Mouse (Mus musculus) hindbrain, embryonic 10.5 days (tissue): Measurements from ENCODE around the gene Gsc. TPM values are rescaled to one million over a fixed set of nuclear protein-coding genes. Genes with fewer than 3 reads are reported as not detected.
A peak's percentile ranks its signal among the peaks of the same experiment; 100 is the strongest.

Source experiments
- DNase-seq: peaks from one replicate; pipeline ENCODE4 v3.0.0-alpha.2; 2017; ENCODE audit warnings: low spot score
- H3K27ac ChIP-seq: fragments of 300-500 bp; sonication (generic); 2 replicates; pipeline ENCODE4 v1.5.1; 2016; ENCODE audit warnings: mild to moderate bottlenecking, moderate library complexity
- H3K27me3 ChIP-seq: fragments of 300-500 bp; sonication (generic); 2 replicates; pipeline ENCODE4 v1.6.1; 2016; ENCODE audit warnings: mild to moderate bottlenecking; ENCODE audit not compliant: poor library complexity, insufficient read depth, severe bottlenecking
- H3K36me3 ChIP-seq: fragments of 300-500 bp; sonication (generic); 2 replicates; pipeline ENCODE4 v1.6.1; 2016; ENCODE audit warnings: mild to moderate bottlenecking, moderate library complexity
- H3K4me1 ChIP-seq: fragments of 300-500 bp; sonication (generic); replicated peaks from 2 replicates; pipeline ENCODE4 v1.6.1; 2016; ENCODE audit warnings: mild to moderate bottlenecking
- H3K4me3 ChIP-seq: fragments of 300-500 bp; sonication (generic); 2 replicates; pipeline ENCODE4 v1.5.1; 2016; ENCODE audit warnings: mild to moderate bottlenecking, moderate library complexity
- H3K9me3 ChIP-seq: fragments of 300-500 bp; sonication (generic); 2 replicates; pipeline ENCODE4 v1.6.1; 2016; ENCODE audit warnings: mild to moderate bottlenecking, moderate library complexity
- WGBS: fragments of 180-500 bp; shearing (Covaris S2); methylation state at CpG from one replicate; pipeline ENCODE4 v1.1.7; 2016; 5-methylcytosine and 5-hydroxymethylcytosine counted together
- polyA plus RNA-seq: library from polyadenylated mRNA; unstranded; fragments of >200 nt; fragmentation: Nextera tagmentation; extraction: Ambion mirVana; gene quantifications from 2 replicates; pipeline ENCODE4 v1.2.1, GENCODE M21; 2016

Gene Gsc
- polyA plus RNA-seq, result 0.55 and 0.76 TPM in 2 replicates

- Histone ChIP-seq H3K9me3 (no peaks in the 10 kb centered on the region), H3K4me1 (peaks cover 65% of the 10 kb centered on the region), H3K36me3 (no peaks in the 10 kb centered on the region), H3K27me3 (peaks cover 100% of the 10 kb centered on the region), H3K27ac (peak within 1 kb of the TSS; percentile 72), H3K4me3 (peak within 1 kb of the TSS; percentile 60)
- peak; percentile 76 for DNase-seq
- whole genome bisulfite sequencing, result under 1% methylated on average over 97 of the region's 97 CpGs
Measured at GRCm38 (mm10) chr12:104472601-104473424, at the start of gene Gsc. TSS of gene Gsc (minus strand) at chr12:104473330.

- WGBS, result 93% methylated on average over 5 of the region's 5 CpGs
- no peak overlapping the region for H3K4me3 ChIP-seq
- 0 out of 2 replicates have a peak, but pooled peaks cover 2% of the 10 kb centered on the region for H3K9me3 ChIP-seq
- H3K4me1 ChIP-seq, result no peaks in the 10 kb centered on the region
- DNase-seq, result no peak
- no peaks in the 10 kb centered on the region for H3K36me3 ChIP-seq
- H3K27me3 ChIP-seq, result no peaks in the 10 kb centered on the region
- H3K27ac ChIP-seq, result no peak overlapping the region
Measured at GRCm38 (mm10) chr12:104519721-104520120, 46.6 kb upstream of the Gsc start.

GRCm38 (mm10) chr12:104507911-104508310, 34.8 kb upstream of the Gsc start:
- Histone ChIP-seq H3K36me3 (no peaks in the 10 kb centered on the region), H3K4me3 (no peak overlapping the region), H3K27ac (no peak overlapping the region), H3K9me3 (no peaks in the 10 kb centered on the region), H3K27me3 (no peaks in the 10 kb centered on the region), H3K4me1 (peaks cover 3% of the 10 kb centered on the region; the same call in 1 of the 2 replicates)
- no peak for DNase-seq
- 41% methylated on average over 7 of the region's 7 CpGs for WGBS

GRCm38 (mm10) chr12:104492009-104492408, 18.9 kb upstream of the Gsc start:
- Histone ChIP-seq H3K27me3 (no peaks in the 10 kb centered on the region), H3K4me1 (no peaks in the 10 kb centered on the region), H3K27ac (no peak overlapping the region), H3K4me3 (no peak overlapping the region), H3K36me3 (no peaks in the 10 kb centered on the region), H3K9me3 (no peaks in the 10 kb centered on the region)
- DNase-seq, result no peak
- 77% methylated on average over 6 of the region's 6 CpGs for WGBS

- Histone ChIP-seq H3K4me1 (peaks cover 12% of the 10 kb centered on the region), H3K9me3 (no peaks in the 10 kb centered on the region), H3K36me3 (no peaks in the 10 kb centered on the region), H3K4me3 (no peak overlapping the region), H3K27ac (no peak overlapping the region), H3K27me3 (peaks cover 18% of the 10 kb centered on the region)
- DNase-seq, result no peak
- WGBS, result 66% methylated on average over 8 of the region's 8 CpGs
Measured at GRCm38 (mm10) chr12:104486205-104486604, 13.1 kb upstream of the Gsc start.

GRCm38 (mm10) chr12:104485161-104485560, 12.0 kb upstream of the Gsc start:
- DNase-seq, result no peak
- peaks cover 28% of the 10 kb centered on the region for H3K27me3 ChIP-seq
- no peaks in the 10 kb centered on the region for H3K36me3 ChIP-seq
- peaks cover 12% of the 10 kb centered on the region for H3K4me1 ChIP-seq
- 35% methylated on average over 3 of the region's 3 CpGs for WGBS
- no peak overlapping the region for H3K27ac ChIP-seq
- no peak overlapping the region for H3K4me3 ChIP-seq
- H3K9me3 ChIP-seq, result no peaks in the 10 kb centered on the region

GRCm38 (mm10) chr12:104481007-104481406, 7.9 kb upstream of the Gsc start:
- Histone ChIP-seq H3K9me3 (no peaks in the 10 kb centered on the region), H3K4me1 (peaks cover 22% of the 10 kb centered on the region), H3K27me3 (peaks cover 70% of the 10 kb centered on the region), H3K27ac (no peak overlapping the region), H3K4me3 (no peak overlapping the region), H3K36me3 (no peaks in the 10 kb centered on the region)
- no peak for DNase-seq
- 82% methylated on average over 10 of the region's 10 CpGs for WGBS

- peaks cover 37% of the 10 kb centered on the region for H3K4me1 ChIP-seq
- no peaks in the 10 kb centered on the region for H3K9me3 ChIP-seq
- peaks cover 89% of the 10 kb centered on the region for H3K27me3 ChIP-seq
- H3K4me3 ChIP-seq, result no peak overlapping the region; the same call in 1 of the 2 replicates
- DNase-seq, result peak; percentile 30
- 3% methylated on average over 4 of the region's 4 CpGs for WGBS
- no peak overlapping the region for H3K27ac ChIP-seq
- H3K36me3 ChIP-seq, result no peaks in the 10 kb centered on the region
Measured at GRCm38 (mm10) chr12:104478193-104478592, 5.1 kb upstream of the Gsc start.

GRCm38 (mm10) chr12:104477501-104477900, 4.4 kb upstream of the Gsc start:
- H3K27ac ChIP-seq, result no peak overlapping the region
- DNase-seq, result no peak
- WGBS, result 3% methylated on average over 7 of the region's 7 CpGs
- H3K4me3 ChIP-seq, result no peak overlapping the region
- no peaks in the 10 kb centered on the region for H3K36me3 ChIP-seq
- H3K9me3 ChIP-seq, result no peaks in the 10 kb centered on the region
- H3K27me3 ChIP-seq, result peaks cover 91% of the 10 kb centered on the region
- peaks cover 44% of the 10 kb centered on the region for H3K4me1 ChIP-seq

- no peaks in the 10 kb centered on the region for H3K36me3 ChIP-seq
- peaks cover 47% of the 10 kb centered on the region for H3K4me1 ChIP-seq
- H3K27ac ChIP-seq, result no peak overlapping the region
- H3K27me3 ChIP-seq, result peaks cover 95% of the 10 kb centered on the region
- DNase-seq, result peak; percentile 26
- no peaks in the 10 kb centered on the region for H3K9me3 ChIP-seq
- no peak overlapping the region for H3K4me3 ChIP-seq
- under 1% methylated on average over 12 of the region's 12 CpGs for WGBS
Measured at GRCm38 (mm10) chr12:104477066-104477465, 3.9 kb upstream of the Gsc start.

- H3K4me1 ChIP-seq, result peaks cover 58% of the 10 kb centered on the region
- peak overlapping the region; percentile 23; the same call in 1 of the 2 replicates for H3K4me3 ChIP-seq
- no peak overlapping the region for H3K27ac ChIP-seq
- H3K9me3 ChIP-seq, result no peaks in the 10 kb centered on the region
- H3K36me3 ChIP-seq, result no peaks in the 10 kb centered on the region
- DNase-seq, result peak; percentile 66
- H3K27me3 ChIP-seq, result peaks cover 100% of the 10 kb centered on the region
- WGBS, result under 1% methylated on average over 21 of the region's 21 CpGs
Measured at GRCm38 (mm10) chr12:104475946-104476345, 2.8 kb upstream of the Gsc start.

- Histone ChIP-seq H3K27me3 (peaks cover 100% of the 10 kb centered on the region), H3K4me3 (no peak overlapping the region), H3K27ac (no peak overlapping the region), H3K36me3 (no peaks in the 10 kb centered on the region), H3K9me3 (no peaks in the 10 kb centered on the region), H3K4me1 (peaks cover 63% of the 10 kb centered on the region)
- peak; percentile 52 for DNase-seq
- under 1% methylated on average over 22 of the region's 22 CpGs for WGBS
Measured at GRCm38 (mm10) chr12:104474881-104475740, 2.0 kb upstream of the Gsc start.
